ENCODE assay signal across 8 mouse cellular contexts in genomic region chr10:42295028-42295427, GRCm38 (mm10). TPM values are rescaled to one million over a fixed set of nuclear protein-coding genes. Genes with fewer than 3 reads are reported as not detected.
DNase-seq lines count a peak whose midpoint lies in the region; TF ChIP-seq lines count a peak whose summit lies in the region.

No protein-coding gene starts in this region.

- no peak overlapping the region for H3K27ac ChIP-seq in left cerebral cortex, adult 2 months

- DNase-seq in adrenal gland, postnatal 14 days: peak; percentile 42
- DNase-seq in adrenal gland, adult 18-20 months (ENCODE audit: low spot score in 2 of 2): no peak
- DNase-seq in left cerebral cortex, adult 2 months (ENCODE audit: extremely low spot score in 1 of 2, low spot score in 2 of 2): no peak
- DNase-seq in left cerebral cortex, adult 8-10 months (ENCODE audit: low spot score in 2 of 2): no peak
- DNase-seq in cerebellum, adult 8-10 months: peak; percentile 32
- DNase-seq in lung, postnatal 25 days (ENCODE audit: low spot score): peak; percentile 56
- no peak for DNase-seq in urinary bladder, postnatal 4 days (ENCODE audit: low spot score in 2 of 2)
- DNase-seq in thymus, postnatal 36 days: no peak

- TF ChIP-seq CTCF in left cerebral cortex, adult 2 months (IDR thresholded peaks at IDR 0.05): peak; percentile 66

- no peak overlapping the region for H3K4me3 ChIP-seq in left cerebral cortex, adult 2 months

- intact Hi-C loops in left cerebral cortex, adult 2 months (cut with DNase I): loop anchor here (1.0 to 10.0 kb wide), 4 partner anchors 315 to 860 kb away; partner anchors contain the start of gene Cd164

RNA-seq across cellular contexts. Expression of gene Foxo3, which starts 18.5 kb away (rescaled TPM):
- total RNA-seq in adrenal gland, postnatal 14 days (2021): 49.0 and 55.7 TPM in 2 replicates
- 10 to 100 TPM; 48.9 to 63.3 TPM for total RNA-seq in adrenal gland, adult 18-20 months (2021)
- 10 to 100 TPM; 74.6 to 77.5 TPM for total RNA-seq in left cerebral cortex, adult 2 months (2021)
- total RNA-seq in left cerebral cortex, adult 8-10 months (2022): 10 to 100 TPM; 69.4 to 88.2 (median 76.9) TPM

Comparison
In these comparisons a context has a peak if more than half of its experiments do, and no peak if none do; other contexts are left out.
1. DNase-seq: peak in adrenal gland, postnatal 14 days (single experiment), cerebellum, adult 8-10 months (single experiment) and lung, postnatal 25 days (single experiment); none in adrenal gland, adult 18-20 months (0 of 2), left cerebral cortex, adult 2 months (0 of 2), left cerebral cortex, adult 8-10 months (0 of 2), urinary bladder, postnatal 4 days (0 of 2) and thymus, postnatal 36 days (0 of 2).